Mouse (Mus musculus): ENCODE measurements around the gene Tada2b.

Tada2b gene

DNA sequence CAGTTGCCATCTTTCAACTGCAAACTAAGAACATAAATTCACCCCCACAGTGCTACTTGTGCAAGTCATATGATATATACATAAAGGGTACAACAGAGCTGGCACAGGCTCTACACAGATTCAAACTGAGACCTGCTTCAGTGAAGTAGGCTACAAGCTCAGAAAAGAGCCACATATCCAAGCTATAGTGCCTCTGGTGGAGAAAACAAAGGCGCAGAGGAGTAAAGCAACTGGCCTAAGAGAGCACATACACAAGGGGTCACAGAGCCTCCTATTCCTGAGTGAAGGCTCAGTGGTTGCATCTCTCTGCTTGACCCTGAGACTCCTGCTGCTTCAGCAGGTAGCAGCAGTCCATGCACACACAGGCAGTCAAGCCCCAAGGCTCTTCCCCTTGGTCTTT, 3.0 kb downstream of the Tada2b start:
- in situ Hi-C loops (cut with MboI, MseI) = loop anchor here in 1 of 2 experiments (5.0 kb wide), 2 partner anchors 51 to 101 kb away; no protein-coding TSS in a partner anchor

DNA sequence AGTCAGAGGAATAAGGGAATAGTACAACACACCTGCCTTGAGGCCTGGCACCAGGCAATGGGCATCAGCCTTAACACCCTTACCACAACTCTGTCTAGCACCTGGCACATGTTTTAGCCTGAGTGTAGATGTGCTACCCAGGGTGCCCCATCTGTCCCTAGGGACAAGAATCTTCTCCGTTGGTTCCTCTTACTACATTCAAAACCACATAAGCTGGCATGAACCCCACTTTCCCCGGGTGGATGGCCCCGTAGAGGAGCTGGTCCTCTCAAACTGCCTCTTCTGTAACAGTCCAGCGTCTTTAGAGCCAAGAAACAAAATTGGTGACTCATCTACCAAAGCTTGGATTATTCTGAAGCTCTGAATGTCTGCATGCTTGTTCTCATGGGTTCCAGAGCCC, 3.7 kb downstream of the Tada2b start:
- in situ Hi-C loops (cut with MboI, MseI) = loop anchor here in 1 of 2 experiments (5.0 kb wide), 2 partner anchors 52 to 102 kb away; no protein-coding TSS in a partner anchor

DNA sequence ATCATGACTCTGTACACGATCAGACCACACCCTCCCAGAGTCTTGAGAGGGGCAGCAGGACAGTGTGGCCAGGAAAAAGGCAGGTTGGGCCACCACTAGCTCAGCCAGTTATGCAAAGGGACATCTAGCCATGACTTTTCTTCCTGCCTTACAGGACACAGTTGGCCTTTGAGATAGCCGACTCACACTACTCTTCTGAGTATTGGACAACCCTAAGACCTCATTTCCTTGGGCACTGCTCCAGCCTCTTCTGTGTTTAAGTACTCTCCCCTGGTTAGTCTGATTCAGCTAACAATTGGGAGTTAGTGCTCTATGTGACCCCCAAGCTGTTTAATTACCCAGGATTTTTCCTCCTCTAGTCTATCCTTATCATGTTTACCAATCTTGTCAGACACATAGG, 4.3 kb downstream of the Tada2b start:
- in situ Hi-C loops (cut with MboI, MseI) = loop anchor here in 1 of 2 experiments (5.0 kb wide), 2 partner anchors 53 to 103 kb away; no protein-coding TSS in a partner anchor

DNA sequence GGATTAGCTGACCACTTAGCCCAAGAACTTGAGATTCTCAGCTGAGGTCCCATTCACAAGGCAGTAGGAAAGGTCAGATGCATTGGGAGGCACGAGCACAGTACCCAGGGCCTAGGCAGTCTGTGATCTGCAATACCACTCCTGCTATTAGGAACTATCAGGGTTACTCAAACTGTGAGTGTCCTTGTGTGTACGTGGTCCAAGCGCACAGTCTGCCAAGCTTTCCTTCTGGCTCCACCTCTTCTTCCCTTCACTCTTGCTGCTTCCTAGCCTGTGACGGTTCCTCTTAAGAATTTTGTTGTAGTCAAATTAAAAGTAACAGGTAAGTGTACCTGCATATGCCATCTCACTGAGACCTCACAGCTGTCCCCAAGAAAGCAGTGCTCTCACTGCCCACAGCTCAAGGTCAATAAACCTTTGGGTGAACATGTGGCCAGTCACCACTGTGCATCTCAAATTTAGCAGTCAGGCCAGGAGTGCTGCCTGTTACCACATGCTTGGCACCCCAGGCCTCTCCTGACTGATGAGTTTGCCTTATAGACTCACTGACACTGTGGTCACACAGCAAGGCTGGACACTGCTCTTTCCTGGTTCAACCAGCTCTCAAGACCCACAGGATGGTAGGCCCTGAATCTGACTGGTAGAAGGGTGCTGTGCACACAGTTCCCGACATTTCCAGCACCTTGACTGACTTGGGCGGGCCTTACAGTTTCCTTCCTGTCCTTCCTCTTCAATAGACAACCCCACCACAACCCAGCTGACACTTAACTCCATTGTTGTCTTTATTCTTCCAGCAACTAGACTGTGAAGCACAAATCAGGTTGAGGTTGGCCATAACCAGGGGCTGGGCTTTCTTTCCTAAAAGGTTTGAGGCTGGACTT, 5.3 kb downstream of the Tada2b start:
- in situ Hi-C loops (cut with MboI, MseI) = no loop called here

DNA sequence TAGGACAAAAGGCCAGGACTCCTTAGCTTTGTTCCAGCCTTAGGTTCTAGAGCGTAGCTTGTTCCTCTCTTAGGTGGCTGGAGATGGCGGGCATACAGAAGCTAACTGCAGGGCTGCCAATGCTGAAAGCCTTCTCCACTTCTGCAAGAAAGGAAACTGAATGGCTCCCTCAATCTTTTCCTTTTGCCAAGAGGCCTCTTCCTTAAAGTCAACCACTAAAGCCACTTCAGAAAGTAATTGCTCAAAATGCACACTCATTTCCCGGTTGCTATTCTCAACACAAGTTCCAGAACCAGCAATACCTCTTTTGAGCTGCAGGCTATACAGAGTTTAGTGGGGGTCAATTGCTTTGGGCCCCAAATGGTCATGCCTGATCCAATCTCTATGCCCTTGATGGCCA, 6.6 kb downstream of the Tada2b start:
- in situ Hi-C loops (cut with MboI, MseI) = no loop called here

DNA sequence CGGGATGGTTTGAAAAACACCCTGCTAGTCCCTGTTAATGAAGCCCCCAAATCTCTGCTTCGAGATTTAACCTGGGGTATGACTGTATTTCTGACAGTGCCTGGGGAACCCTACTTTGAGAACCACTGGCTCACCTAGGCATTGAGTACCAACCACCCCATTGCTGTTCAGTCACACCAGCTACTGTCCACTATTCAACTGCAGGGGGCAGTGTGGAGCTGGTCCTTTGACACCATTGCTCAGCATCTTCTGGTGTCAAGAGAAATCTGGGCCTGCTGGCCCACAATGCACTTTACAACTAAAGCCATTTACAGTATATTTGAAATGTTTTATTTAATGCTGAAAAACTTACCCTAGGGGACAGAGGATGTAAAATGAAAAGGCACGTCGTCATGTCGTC, 9.8 kb downstream of the Tada2b start:
- in situ Hi-C loops (cut with MboI, MseI) = no loop called here

DNA sequence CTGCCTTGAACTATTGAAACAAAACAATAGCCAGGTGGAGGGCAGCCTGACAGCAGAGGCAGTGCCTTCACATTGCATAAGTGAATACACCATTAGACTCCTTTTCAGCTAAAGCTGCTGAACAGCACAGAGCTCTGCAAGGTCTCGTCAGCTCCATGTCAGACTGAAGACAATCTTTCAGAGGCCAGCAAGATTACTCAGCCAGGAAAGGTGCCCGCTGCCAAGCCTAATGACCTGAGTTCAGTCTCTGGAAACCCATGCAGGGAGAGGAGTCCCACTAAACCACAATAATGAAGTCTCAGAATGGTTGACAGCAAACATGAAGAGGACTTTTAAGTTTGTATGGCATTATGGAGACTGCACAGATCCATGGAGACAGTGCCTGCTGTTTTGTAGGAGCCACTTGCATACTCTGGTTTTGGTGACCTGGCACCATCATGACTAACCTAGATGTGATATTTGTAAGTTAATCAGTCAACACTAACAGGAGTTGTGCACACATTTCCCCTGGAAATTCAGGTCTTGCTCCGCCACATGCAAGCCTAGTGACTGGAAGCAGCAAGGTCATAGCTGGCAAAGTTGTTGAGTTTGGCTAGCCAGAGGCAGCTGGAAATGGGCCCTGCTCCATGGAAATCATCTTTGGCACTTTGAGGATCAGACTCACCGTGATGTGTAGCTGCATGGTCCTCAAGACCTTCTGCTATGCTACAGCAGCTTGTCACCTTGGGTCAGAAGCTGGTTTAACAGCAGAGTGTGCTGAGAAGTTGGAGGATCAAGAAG, 11.0 kb downstream of the Tada2b start:
- in situ Hi-C loops (cut with MboI, MseI) = no loop called here

DNA sequence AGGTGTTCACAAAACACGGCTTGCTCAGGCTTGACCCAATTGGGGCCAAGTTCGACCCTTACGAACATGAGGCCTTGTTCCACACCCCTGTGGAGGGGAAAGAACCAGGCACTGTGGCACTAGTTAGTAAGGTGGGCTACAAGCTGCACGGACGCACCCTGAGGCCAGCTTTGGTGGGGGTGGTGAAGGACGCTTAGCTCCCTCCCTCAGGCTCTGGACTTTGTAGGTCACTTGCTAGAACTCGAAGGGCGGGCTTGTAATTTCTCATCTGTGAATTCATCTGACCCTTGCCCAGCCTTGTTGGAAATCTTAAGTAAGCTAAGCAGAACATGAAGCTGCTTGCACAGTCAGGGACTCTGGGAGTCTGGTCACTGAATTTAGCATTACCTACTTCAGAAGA, 12.9 kb downstream of the Tada2b start:
- in situ Hi-C loops (cut with MboI, MseI) = no loop called here

DNA sequence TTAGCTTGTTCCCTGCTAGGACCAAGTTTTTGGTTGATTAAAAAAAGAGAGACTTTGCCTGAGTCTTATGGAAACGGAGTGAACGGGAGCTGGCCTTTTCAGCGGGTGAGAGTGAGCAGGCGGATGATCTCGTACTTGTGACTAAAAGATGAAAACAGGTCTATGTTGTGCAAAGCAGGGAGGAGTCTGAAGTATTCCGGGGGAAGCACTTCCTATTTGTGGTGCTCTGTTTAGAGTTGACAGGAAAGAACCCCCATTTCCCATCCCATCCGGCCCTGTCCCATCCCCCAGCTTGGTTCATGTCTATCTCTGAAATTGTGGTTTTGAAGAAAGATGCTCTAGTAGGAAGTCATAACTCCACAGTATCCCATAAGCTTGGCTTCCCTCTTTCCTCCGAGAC, 18.2 kb downstream of the Tada2b start:
- in situ Hi-C loops (cut with MboI, MseI) = no loop called here

DNA sequence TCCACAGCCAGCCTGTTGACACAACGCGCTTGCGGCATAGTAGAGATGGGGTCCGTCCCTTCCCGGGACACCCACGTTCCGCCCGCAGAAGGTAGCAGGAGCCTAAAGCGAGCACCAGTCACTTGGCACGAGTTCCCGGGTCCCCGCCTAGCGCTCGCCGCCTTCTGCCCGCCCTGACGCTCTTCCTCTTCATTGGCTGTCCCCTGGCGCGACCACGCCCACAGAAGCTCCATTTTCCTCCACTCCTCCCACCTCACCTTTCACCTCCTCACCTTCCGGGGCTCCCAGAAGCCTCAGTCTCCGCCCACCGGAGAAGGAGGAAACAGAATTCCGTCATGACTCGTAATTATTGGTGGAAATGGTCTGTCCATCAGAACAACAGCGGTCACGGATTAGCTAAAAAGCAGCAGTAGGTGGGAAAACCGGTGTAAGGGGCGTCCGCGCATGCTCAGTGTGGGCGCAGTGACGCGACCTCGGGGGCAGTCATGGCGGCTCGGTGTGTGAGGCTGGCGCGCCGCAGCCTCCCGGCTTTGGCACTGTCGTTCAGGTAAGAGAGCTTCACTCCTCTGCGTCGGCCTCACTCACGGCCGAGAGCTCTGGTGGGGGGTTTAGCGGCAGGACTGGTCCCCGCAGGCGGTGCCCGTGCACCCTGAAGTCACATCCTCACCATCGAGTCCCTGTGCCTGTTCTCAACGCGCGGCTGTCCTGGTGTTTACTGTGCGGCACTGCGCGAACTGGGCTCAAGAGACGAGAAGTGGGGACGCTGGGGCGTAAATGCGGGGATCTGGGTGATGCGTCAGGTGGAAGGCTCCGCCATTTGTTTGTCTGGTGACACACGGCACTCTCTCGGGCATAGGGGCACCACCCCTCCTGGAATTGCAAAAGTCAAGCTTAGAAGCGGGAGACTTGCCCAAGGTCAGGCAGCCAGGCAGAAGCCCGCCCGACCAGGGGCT, 19.1 kb downstream of the Tada2b start, which contains the start of gene Grpel1:
Grpel1 (plus strand) TSS at position 290 of the 953 bp plus-strand sequence.
- in situ Hi-C loops (cut with MboI, MseI) = loop anchor here (5.0 kb wide), 2 partner anchors 117 to 277 kb away; no protein-coding TSS in a partner anchor

DNA sequence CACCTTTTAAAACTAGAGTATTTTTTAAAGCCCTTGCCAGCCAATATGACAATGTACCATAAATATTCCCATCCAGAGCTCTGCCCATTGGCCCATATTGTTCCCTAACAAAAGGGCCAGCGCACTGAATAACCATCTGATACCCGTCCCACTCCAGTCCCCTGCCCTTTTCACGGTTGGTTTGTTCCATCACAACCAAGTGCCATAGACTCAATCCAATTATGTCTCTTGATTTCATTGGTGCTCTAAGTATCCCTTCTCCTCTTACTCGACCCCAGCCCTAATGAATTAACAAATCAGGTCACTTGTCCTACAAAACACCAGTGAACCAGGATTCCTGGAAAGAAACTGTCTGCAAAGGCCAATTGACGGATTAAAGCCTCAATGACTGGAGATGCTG, 20.7 kb downstream of the Tada2b start:
- in situ Hi-C loops (cut with MboI, MseI) = loop anchor here (5.0 kb wide), 2 partner anchors 119 to 279 kb away; no protein-coding TSS in a partner anchor

DNA sequence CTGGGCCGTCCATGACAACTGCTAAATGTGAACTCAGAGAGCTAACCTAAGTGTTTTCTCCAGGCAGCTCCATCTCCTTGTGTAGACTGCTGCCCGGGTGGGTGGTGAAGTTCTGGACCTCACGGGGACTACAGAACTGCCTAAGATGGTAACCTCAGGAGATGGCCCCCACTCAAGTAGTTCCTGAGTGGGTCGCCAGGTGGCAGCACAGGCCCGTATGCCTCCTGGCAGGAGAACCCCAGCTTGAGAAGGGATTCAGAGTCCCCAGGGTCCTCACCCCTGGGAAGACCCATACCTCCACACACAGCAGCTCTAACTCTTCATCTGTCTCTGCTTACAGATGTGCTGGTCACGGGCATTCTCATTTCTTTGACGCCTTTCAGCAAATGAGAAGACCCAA, 21.3 kb downstream of the Tada2b start:
- in situ Hi-C loops (cut with MboI, MseI) = loop anchor here (5.0 kb wide), 2 partner anchors 119 to 279 kb away; no protein-coding TSS in a partner anchor

DNA sequence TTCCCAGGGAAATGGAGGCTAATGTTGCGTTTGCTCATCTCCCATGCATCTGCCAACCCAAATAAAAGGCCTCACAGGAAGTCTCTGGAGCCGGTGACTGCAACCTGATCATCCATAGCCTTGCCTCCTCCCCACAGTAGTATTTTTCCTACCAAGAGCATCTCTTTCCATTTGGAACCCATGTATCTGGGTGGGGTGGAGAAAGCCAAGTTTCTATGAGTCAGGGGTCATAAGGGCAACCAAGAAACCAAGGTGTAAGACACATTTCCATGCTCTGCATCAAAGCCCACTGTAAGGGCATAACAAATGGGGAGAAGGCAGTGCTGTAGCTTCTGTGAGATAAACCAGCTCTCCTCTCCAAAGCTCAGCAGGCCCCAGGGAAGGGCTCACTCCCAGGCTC, 22.9 kb downstream of the Tada2b start:
- in situ Hi-C loops (cut with MboI, MseI) = loop anchor here (5.0 kb wide), 2 partner anchors 121 to 281 kb away; no protein-coding TSS in a partner anchor

DNA sequence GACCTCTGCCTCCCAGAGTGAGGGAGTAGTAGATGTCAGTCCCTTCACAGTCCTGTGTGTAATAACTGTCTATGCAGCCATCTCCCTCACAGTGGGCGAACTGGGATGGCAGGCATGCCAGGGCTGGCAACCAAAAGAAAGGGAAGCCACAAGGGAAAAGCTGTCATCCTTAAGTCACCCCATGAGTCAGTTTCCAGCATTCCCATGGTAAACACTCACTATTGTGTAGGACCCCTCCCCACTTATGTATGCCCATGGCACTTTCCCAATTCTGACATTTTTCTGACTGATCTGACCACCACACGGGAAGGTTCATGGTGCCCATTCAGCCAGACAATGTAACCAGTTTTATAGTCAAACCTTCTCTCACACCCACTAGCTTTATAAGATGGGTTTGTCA, 23.4 kb downstream of the Tada2b start:
- in situ Hi-C loops (cut with MboI, MseI) = loop anchor here (5.0 kb wide), 2 partner anchors 122 to 282 kb away; no protein-coding TSS in a partner anchor

DNA sequence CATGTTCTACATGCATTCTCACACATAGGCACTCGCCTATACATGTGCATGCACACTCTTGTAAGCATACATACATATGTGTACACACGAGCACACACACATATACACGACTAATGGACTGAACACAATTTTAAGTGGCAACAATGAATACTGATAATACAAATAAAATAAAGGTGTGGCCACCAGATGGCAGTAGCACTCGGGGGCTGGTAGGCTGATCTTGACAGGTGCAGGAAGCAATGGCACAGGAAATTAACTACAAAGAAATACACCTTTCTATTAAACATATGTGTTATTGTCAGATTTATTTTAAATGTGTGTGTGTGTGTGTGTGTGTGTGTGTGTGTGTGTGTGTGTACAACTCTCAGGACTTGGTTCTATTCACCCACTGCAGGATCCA, 25.2 kb downstream of the Tada2b start:
- in situ Hi-C loops (cut with MboI, MseI) = no loop called here

DNA sequence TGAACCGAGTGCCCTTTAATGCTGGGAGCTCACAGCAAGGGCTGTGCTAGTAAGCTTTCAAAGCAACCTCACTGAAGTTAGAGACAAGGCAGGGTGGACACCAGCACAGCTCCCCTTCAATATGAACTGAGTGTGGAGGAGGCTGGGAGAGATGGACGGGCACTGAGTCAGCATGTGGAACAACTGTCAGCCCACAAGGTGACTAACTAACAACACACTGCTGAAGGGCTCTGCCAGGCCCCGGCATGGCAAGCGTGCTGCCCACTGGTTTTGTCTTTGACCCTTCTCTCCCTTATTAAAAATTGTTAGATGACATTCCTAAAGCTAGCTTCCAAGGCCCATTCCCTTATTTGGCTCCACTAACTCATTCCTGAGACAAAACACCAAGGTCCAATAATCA, 26.4 kb downstream of the Tada2b start:
- in situ Hi-C loops (cut with MboI, MseI) = no loop called here

DNA sequence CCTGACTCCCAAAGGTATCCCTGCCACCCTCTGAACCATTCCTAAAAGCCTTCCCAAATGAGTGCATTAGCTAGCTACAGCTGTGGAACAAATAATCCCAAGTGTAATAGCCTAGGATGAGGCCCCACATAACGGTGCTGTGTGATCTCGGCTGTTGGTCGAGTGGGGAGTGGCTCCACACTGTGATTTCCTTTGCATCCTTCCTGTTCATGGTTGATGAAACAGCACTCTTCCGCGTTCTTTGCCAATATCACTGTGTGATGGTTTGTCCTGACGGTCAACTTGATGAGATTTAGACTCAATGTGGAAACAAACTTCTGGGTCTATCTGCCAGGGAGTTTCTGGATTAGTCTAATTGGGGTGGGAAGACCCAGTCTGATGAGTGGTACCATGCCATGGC, 31.3 kb downstream of the Tada2b start:
- in situ Hi-C loops (cut with MboI, MseI) = no loop called here

DNA sequence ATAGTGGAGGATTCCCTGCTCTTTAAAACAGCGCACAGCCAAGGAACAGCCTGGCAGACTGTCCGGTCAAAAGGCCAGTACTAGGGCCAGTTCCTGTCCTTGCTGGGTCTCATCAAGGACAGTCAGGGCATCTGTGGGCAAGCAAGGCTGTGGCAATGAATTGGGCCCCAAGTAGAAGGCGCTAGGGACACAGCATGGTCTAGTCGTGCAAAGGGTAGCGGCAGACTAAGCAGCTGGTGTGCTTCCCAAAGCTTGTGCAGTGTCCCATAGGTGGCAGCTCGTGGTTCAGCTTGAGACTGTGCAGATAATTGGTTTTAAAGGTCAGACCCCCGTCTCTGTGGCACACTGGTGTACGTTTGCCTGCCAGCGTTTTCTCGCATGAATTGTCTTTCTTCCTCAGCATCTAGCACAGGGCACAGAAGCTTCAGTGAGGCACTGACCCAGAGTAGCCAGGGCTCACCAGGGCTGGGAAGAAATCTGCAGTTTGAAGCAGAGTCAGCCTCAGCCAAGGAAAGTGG, 32.2 kb downstream of the Tada2b start:
- in situ Hi-C loops (cut with MboI, MseI) = no loop called here

DNA sequence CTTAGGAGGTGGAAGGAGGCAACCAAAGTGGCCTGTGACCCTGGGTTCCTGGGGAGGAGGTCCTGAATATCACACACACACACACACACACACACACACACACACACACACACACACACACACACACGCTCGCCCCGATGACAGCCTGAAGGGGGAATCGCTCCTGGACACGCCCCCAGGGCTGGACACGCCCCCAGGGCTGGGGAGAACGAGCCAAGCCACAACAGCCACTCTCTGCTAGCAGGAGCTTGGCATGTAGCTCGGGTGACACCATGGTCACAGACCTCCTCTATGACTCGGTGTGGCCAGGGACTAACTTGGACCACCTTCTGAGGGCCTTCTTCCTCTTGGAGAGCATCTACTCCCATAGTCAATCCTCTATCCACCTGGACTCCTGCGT, 33.0 kb downstream of the Tada2b start:
- in situ Hi-C loops (cut with MboI, MseI) = no loop called here

DNA sequence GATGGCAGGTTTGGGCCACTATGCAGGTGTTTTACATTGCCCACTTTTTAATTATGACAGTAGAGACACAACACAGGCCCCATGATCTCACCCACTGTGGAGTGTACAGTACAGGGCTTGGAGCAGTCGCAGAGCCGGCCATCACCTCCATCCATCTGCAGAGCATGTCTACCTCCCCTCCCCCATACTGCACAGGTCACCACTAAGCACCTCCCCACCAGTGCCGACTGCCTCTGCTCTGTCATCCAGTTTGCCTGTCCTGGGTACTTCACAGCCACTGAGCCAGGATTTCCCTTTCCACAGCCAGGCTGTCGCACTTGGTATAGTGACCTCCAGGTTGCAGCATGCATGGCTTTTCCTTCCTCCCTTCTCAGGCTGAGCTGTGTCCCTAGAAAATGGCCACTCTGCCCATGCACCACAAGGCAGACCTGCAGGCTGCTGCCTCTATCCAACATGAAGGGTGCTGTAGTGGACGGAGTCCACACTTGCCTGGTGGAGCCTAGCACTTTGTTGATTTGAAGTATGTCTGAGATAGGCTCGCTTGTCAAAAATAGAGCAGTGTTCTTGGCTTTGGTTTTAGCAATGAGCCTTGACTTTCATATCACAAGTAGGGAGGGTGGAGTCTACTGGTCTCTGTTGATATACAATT, 34.3 kb downstream of the Tada2b start:
- in situ Hi-C loops (cut with MboI, MseI) = no loop called here

All from T-helper 17 cell (primary cell).